Mouse (Mus musculus) heart, adult 2 months (tissue): ENCODE data around the gene Pard6a.

Experiments
- CTCF ChIP-seq: fragments of 200-600 bp; IDR thresholded peaks from 2 replicates; pipeline ENCODE4 v1.8.1; 2022; ENCODE audit warnings: antibody characterized with exemption, mild to moderate bottlenecking, moderate library complexity
- EP300 ChIP-seq: fragments of 200-500 bp; IDR thresholded peaks from 2 replicates; pipeline ENCODE4 v1.6.1; 2011; ENCODE audit warnings: low read depth, low read length, control low read depth; ENCODE audit not compliant: insufficient read depth
- POLR2A ChIP-seq: fragments of 200-500 bp; IDR thresholded peaks from 2 replicates; pipeline ENCODE4 v1.6.1; 2011; ENCODE audit warnings: mild to moderate bottlenecking, low read depth, low read length, control low read depth; ENCODE audit not compliant: insufficient read depth

- TF ChIP-seq CTCF, result no peak
- no peak for TF ChIP-seq EP300
- no peak for TF ChIP-seq POLR2A
Observed at GRCm38 (mm10) chr8:105743301-105743700, 42.4 kb downstream of the Pard6a start.
